Mouse (Mus musculus): ENCODE data around the gene Gm11034. TPM values are rescaled to one million over a fixed set of nuclear protein-coding genes. Genes with fewer than 3 reads are reported as not detected.

Gene Gm11034
- total RNA-seq, 1 experiment from 2014 or later = not detected

DNA sequence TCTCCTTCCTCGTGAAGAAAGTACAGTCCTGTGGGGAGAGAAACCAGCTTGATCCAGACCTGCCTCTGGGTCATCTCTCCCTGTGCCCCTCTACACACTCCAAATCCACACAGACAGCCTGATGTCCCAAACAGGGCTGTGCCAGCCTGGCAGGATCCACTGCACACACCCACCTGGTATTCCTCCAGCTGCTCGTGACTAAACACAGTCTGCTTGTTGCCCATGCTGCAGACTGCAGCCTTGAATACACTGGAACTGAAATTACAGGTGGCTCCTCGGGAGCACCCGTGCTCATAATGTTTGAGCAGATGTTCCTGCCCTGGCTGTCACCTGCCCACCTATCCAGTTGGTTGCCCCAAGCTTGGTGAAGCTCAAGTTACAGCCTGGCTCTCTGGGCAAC, 685 bp downstream of the Gm11034 start, which contains the start of gene Cib3:
TSS of gene Cib3 (minus strand) at position 87 of the 400 bp plus-strand sequence.
- ATAC-seq (replicated peaks; ENCODE audit: low read depth, poor library complexity, severe bottlenecking) = no peak

DNA sequence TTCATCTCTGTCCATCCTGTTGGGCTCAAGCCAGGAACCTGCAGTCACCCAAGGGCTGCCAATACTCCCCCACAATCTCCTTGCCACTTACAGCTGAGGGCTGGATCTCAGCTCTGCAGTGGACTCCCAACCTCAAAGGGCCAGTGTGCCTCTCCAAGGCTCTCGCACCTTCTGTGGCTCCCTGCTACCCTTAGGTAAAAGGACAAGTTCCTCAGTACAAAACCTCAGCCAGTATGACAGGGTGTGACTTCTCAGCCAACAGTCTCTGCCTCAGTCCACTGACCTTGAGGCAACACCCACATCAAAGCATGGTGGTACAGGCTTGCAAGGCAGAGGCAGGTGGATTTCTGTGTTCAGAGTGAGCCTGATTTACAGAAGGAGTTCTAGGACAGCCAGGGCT, 1.6 kb downstream of the Gm11034 start:
- ATAC-seq (replicated peaks; ENCODE audit: low read depth, poor library complexity, severe bottlenecking) = no peak

DNA sequence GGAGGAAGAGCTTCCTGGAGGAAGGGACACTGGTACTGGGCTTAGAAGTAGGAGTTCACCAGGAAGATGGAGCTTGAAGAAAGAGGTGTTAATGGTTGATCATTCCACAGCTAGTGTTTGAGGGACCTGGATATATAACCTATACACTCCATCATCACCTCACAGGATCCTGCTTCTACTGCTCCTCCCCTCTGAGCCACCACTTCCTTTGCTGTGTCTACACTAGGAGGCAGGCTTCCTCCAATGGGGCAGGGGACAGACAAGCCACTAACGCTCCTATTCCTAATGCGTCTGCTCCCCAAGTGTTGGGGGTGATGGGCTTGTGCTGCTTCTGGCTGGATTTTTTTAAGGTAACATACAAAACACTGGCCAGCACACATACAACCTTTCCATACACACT, 2.7 kb downstream of the Gm11034 start:
- 0 out of 2 replicates have a peak, but pooled peaks have one; percentile 37 for ATAC-seq (replicated peaks; ENCODE audit: low read depth, poor library complexity, severe bottlenecking)

DNA sequence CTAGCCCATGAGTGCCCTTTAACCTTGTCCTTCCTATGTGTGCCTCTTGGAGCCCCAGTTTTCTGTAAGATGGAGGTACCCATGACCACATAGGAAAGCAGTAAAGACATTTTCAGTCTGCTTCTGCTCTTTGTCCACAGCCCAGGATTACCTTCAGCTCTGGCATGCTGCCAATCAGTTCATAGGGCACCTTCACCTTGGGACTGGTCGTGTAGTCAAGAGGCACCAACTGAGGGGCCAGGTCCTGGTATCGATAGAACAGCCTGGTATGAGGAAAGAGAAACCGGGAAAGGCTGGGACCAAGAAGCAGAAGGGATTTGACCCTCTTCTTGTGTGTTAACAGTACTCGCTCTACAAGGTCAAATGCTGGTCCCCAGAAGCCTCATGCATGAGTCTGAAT, 3.2 kb downstream of the Gm11034 start:
- ATAC-seq (replicated peaks; ENCODE audit: low read depth, poor library complexity, severe bottlenecking) = no peak

DNA sequence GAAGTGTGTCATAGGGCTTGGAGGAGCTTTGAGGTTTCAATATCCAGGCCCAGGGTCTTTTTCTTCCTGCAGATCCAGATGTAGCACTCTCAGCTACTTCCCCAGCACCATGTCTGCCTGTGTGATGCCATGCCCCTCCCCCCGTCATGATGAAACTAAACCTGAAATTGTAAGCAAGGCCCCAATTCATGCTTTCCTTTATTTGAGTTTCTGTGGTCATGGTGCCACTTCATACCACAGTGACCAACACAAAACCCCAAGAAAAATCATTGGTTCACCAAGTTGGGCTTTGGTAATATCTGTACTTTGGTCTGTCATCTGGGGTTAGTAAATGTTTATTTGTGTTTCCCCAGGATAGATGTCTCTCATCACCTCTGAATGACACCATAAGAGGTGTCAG, 4.9 kb downstream of the Gm11034 start:
- ATAC-seq (replicated peaks; ENCODE audit: low read depth, poor library complexity, severe bottlenecking) = no peak

- no peak for ATAC-seq (replicated peaks; ENCODE audit: low read depth, poor library complexity, severe bottlenecking)
Observed at GRCm38 (mm10) chr8:72197997-72198396, 15.4 kb downstream of the Gm11034 start.

- ATAC-seq (replicated peaks; ENCODE audit: low read depth, poor library complexity, severe bottlenecking) = no peak
Observed at GRCm38 (mm10) chr8:72192065-72192464, 21.4 kb downstream of the Gm11034 start.

GRCm38 (mm10) chr8:72190215-72190539, 23.3 kb downstream of the Gm11034 start:
- peak; percentile 62 for ATAC-seq (replicated peaks; ENCODE audit: low read depth, poor library complexity, severe bottlenecking)

GRCm38 (mm10) chr8:72189417-72190214, 23.8 kb downstream of the Gm11034 start, which contains the start of gene Hsh2d:
Gene Hsh2d, plus strand, starts transcription at chr8:72189638.
- peak; percentile 95 for ATAC-seq (replicated peaks; ENCODE audit: low read depth, poor library complexity, severe bottlenecking)

DNA sequence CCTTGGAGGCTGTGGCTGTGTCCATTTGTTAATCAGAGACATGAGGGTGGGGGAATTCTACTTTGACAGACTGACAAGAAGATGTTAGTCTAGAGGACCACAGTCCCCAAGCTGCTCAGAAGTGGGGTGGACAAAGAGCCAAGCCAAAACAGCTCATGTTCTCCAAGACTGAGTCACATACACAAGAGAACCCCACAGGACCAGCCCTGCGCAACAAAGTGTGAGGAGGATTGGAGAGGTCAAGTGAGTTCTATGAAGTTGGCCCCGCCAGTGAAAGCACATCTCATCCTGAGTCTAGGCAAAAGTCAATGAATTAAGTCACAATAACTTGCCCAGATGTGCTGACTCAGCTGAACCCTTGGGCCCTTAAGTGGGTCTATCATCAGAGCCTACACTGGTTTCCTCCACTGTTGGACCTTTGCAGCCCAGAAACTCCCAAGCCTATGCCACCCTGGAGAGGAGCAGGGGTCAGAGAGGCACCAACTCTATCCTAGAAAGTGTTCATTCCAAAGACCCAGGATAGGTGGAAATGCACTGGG, 25.6 kb downstream of the Gm11034 start:
- ATAC-seq (replicated peaks; ENCODE audit: low read depth, poor library complexity, severe bottlenecking) = no peak

- peak; percentile 88 for ATAC-seq (replicated peaks; ENCODE audit: low read depth, poor library complexity, severe bottlenecking)
Observed at GRCm38 (mm10) chr8:72183554-72184202, 29.8 kb downstream of the Gm11034 start.

DNA sequence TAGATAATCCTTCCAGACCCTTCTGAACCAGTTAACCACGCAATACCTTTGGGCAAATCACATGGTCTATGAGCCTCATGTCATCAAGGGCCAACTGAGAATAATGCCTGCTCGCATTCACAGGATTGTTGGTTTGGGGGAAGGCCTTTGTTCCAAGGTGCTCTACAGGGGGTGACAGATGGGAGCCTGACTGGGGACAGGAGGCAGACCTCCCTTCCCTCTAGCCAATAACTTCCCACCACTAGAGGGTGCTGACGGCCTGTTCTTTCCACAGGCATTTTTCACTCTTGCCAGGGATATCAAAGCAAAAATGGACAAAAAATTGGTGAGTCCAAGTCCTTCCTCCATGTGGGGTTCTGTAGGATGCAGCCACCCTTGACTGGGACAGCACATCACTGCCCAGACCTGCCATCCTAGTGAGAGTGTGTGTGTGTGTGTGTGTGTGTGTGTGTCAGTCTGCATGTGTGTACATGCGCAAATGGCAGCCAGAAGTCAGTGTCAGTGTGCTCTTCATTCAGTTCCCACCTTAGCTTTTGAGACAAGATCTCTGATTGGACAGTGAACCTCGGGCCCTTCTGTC, 36.0 kb downstream of the Gm11034 start:
- ATAC-seq (replicated peaks; ENCODE audit: low read depth, poor library complexity, severe bottlenecking) = peak; percentile 89

GRCm38 (mm10) chr8:72169681-72170249, 43.7 kb downstream of the Gm11034 start:
- no peak for ATAC-seq (replicated peaks; ENCODE audit: low read depth, poor library complexity, severe bottlenecking)

DNA sequence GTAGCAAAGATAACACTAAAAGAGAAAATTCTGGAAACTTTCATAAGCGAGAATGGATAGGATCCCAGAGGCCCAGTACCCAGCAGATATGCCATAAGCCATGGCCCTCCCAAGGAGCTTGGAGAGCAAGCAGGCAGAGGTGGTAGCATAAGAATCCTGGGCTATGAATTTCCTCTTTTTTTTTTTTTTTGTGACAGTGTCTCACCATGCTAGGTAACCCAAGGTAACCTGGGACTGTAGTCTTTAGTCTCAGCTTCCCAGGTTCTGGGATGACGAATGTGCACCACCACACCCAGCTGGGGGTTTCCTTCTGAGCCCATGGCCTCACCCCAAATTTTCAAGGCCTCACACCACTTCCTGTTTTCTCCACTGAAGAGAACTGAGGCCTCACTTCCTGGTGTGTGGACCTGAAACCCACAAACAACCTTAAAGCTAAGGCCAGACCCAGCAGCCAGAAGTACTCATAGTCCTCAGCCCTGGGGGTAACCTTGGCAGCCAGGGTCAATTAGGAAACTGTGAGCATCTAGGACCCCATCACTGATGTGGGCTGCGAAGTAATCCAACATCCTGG, 44.3 kb downstream of the Gm11034 start:
- peak; percentile 88 for ATAC-seq (replicated peaks; ENCODE audit: low read depth, poor library complexity, severe bottlenecking)

Other genes starting within 250 kb of the Gm11034 start
- gene Cyp4f18, start 204.0 kb downstream of the Gm11034 start, total RNA-seq (2017) = 0.64 and 1.6 TPM in 2 replicates
- gene Olfr372, start 172.4 kb downstream of the Gm11034 start, total RNA-seq (2017) = not detected in 2 replicates
- gene Olfr373, start 130.5 kb downstream of the Gm11034 start, total RNA-seq (2017) = not detected in 2 replicates
- not detected in 2 replicates for gene Olfr374, start 106.6 kb downstream of the Gm11034 start, total RNA-seq (2017)
- 77.0 and 102 TPM in 2 replicates for gene Tpm4, start 78.7 kb downstream of the Gm11034 start, total RNA-seq (2017)
- 275 and 303 TPM in 2 replicates for gene Rab8a, start 52.4 kb downstream of the Gm11034 start, total RNA-seq (2017)
- 7.9 and 9.8 TPM in 2 replicates for gene Hsh2d, start 24.0 kb downstream of the Gm11034 start, total RNA-seq (2017)
- gene Cib3, start 799 bp downstream of the Gm11034 start, total RNA-seq (2017) = not detected in 2 replicates
- 42.5 and 56.2 TPM in 2 replicates for gene Fam32a, start 6.1 kb upstream of the Gm11034 start, total RNA-seq (2017)
- gene Ap1m1, start 26.4 kb upstream of the Gm11034 start, total RNA-seq (2017) = 86.6 and 88.2 TPM in 2 replicates
- gene Gm10282, start 91.6 kb upstream of the Gm11034 start, total RNA-seq (2017) = 51.2 and 57.6 TPM in 2 replicates
- gene Klf2, start 105.4 kb upstream of the Gm11034 start, total RNA-seq (2017) = 7.2 and 7.6 TPM in 2 replicates
- gene Eps15l1, start 207.8 kb upstream of the Gm11034 start, total RNA-seq (2017) = 36.2 and 39.1 TPM in 2 replicates
- gene Calr3, start 230.2 kb upstream of the Gm11034 start, total RNA-seq (2017) = 1.9 and 3.5 TPM in 2 replicates
- 4.0 and 7.7 TPM in 2 replicates for gene 1700030K09Rik, start 230.2 kb upstream of the Gm11034 start, total RNA-seq (2017)